Mouse (Mus musculus): ENCODE results near the gene C1qtnf5.

GRCm38 (mm10) chr9:44085741-44086665, 21.0 kb upstream of the C1qtnf5 start:
- TF ChIP-seq CTCF (IDR thresholded peaks at IDR 0.05) (no peak), EP300 (IDR thresholded peaks at IDR 0.05) (no peak)

Data from lung, postnatal 0 days (tissue).